Mouse (Mus musculus): ENCODE data around the gene Osbpl10. TPM values are rescaled to one million over a fixed set of nuclear protein-coding genes. Genes with fewer than 3 reads are reported as not detected.
"Not testable (repeated sequence)": the region's sequence is repeated elsewhere in the genome, so short reads cannot be mapped to it uniquely, and the experiment has no call there.

Osbpl10 gene
- total RNA-seq, 2 experiments from 2014 or later, result 17.1 to 19.7 TPM

- DNase-seq (ENCODE audit: low spot score in 2 of 2), result not testable (repeated sequence)
Observed at GRCm38 (mm10) chr9:115031046-115031445, 52.7 kb downstream of the Osbpl10 start.

- no peak for DNase-seq (ENCODE audit: low spot score in 2 of 2)
Observed at GRCm38 (mm10) chr9:115032786-115033185, 54.4 kb downstream of the Osbpl10 start.

GRCm38 (mm10) chr9:115034271-115034670 is 55.9 kb downstream of the Osbpl10 start:
- DNase-seq (ENCODE audit: low spot score in 2 of 2), result no peak

- no peak for DNase-seq (ENCODE audit: low spot score in 2 of 2)
Observed at GRCm38 (mm10) chr9:115034788-115035187, 56.4 kb downstream of the Osbpl10 start.

- peak in 1 of 2 experiments; percentile 42 for DNase-seq (ENCODE audit: low spot score in 2 of 2)
Observed at GRCm38 (mm10) chr9:115038215-115038614, 59.8 kb downstream of the Osbpl10 start.

GRCm38 (mm10) chr9:115038686-115039085 is 60.3 kb downstream of the Osbpl10 start:
- no peak for DNase-seq (ENCODE audit: low spot score in 2 of 2)

- DNase-seq (ENCODE audit: low spot score in 2 of 2), result no peak
Observed at GRCm38 (mm10) chr9:115039245-115039644, 60.9 kb downstream of the Osbpl10 start.

GRCm38 (mm10) chr9:115042571-115042970 is 64.2 kb downstream of the Osbpl10 start:
- DNase-seq (ENCODE audit: low spot score in 2 of 2), result no peak

GRCm38 (mm10) chr9:115042971-115043706 is 64.8 kb downstream of the Osbpl10 start:
- DNase-seq (ENCODE audit: low spot score in 2 of 2), result no peak

GRCm38 (mm10) chr9:115043881-115044770 is 65.8 kb downstream of the Osbpl10 start:
- no peak for DNase-seq (ENCODE audit: low spot score in 2 of 2)

GRCm38 (mm10) chr9:115045087-115045800 is 66.9 kb downstream of the Osbpl10 start:
- DNase-seq (ENCODE audit: low spot score in 2 of 2), result peak in 1 of 2 experiments; percentile 31

- DNase-seq (ENCODE audit: low spot score in 2 of 2), result no peak
Observed at GRCm38 (mm10) chr9:115046701-115047100, 68.3 kb downstream of the Osbpl10 start.

- no peak for DNase-seq (ENCODE audit: low spot score in 2 of 2)
Observed at GRCm38 (mm10) chr9:115048340-115048739, 70.0 kb downstream of the Osbpl10 start.

- DNase-seq (ENCODE audit: low spot score in 2 of 2), result no peak
Observed at GRCm38 (mm10) chr9:115048861-115049260, 70.5 kb downstream of the Osbpl10 start.

- DNase-seq (ENCODE audit: low spot score in 2 of 2), result no peak
Observed at GRCm38 (mm10) chr9:115049981-115050720, 71.8 kb downstream of the Osbpl10 start.

GRCm38 (mm10) chr9:115051976-115052375 is 73.6 kb downstream of the Osbpl10 start:
- DNase-seq (ENCODE audit: low spot score in 2 of 2), result no peak

GRCm38 (mm10) chr9:115053779-115054178 is 75.4 kb downstream of the Osbpl10 start:
- no peak for DNase-seq (ENCODE audit: low spot score in 2 of 2)

- no peak for DNase-seq (ENCODE audit: low spot score in 2 of 2)
Observed at GRCm38 (mm10) chr9:115055041-115055830, 76.9 kb downstream of the Osbpl10 start.

GRCm38 (mm10) chr9:115058806-115059205 is 80.4 kb downstream of the Osbpl10 start:
- no peak for DNase-seq (ENCODE audit: low spot score in 2 of 2)

- DNase-seq (ENCODE audit: low spot score in 2 of 2), result no peak
Observed at GRCm38 (mm10) chr9:115064834-115065233, 86.5 kb downstream of the Osbpl10 start.

Measured in layer of hippocampus, postnatal 14 days (tissue).